Mouse (Mus musculus) common myeloid progenitor, adult 5-6 weeks (primary cell): ENCODE measurements around the gene Cmtm2a. TPM values are rescaled to one million over a fixed set of nuclear protein-coding genes. Genes with fewer than 3 reads are reported as not detected.
A peak's percentile ranks its signal among the peaks of the same experiment; 100 is the strongest.
"Not testable (repeated sequence)": the region's sequence is repeated elsewhere in the genome, so short reads cannot be mapped to it uniquely, and the experiment has no call there.

Experiments used
- ATAC-seq: replicated peaks from 2 replicates; pipeline ENCODE4 v1.8.0; 2016; ENCODE audit warnings: low read depth, mild to moderate bottlenecking, moderate TSS enrichment, inconsistent platforms; ENCODE audit not compliant: poor library complexity, severe bottlenecking
- total RNA-seq: library from RNA; stranded (forward); fragments of 200-1000, 187-1606 nt; gene quantifications from 2 replicates; pipeline ENCODE4 v1.2.3, GENCODE M21; 2017

Gene Cmtm2a
- total RNA-seq: not detected in 2 replicates

DNA sequence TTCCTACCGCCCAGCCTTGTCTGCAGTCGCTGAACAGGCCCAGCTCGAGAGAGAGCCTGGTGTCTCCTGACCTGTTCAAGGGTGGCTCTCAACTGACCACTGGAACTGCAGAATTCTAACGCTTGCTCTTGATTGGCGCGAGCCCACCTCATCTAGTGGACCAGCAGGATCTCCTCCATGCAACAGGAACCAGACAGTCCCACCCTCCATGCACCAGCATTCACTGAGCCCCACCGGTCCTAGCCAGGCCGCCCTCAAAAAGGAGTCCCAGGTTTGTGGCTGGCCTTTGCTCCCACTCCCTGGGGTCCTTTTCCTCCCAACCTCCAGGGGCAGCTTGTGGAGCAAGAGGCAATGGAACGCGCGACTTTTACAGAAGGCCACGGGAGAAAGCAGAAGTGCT is at the start of gene Cmtm2a:
Gene Cmtm2a, minus strand, starts transcription at position 101 of the 400 bp plus-strand sequence.
- not testable (repeated sequence) for ATAC-seq

DNA sequence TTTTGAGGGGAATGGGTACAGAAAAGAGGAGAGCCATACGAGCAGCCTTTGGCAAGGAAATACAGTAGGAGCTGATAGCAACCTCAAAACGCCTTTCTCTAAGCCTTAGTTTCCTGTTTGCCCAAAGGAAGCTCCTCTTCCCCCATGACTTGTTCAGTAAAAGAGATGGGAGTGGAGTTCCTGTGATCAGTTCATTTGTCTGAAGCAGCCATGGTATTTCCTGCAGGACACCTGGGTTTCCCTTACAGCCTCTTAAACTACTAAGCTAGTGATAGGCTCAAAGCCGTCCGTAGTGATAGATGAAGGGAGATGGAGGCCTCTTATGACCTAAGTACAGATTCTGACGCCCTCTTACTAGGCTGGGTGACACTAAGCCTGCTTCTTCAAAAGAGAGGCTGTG is 49.4 kb upstream of the Cmtm2a start:
- no peak for ATAC-seq

DNA sequence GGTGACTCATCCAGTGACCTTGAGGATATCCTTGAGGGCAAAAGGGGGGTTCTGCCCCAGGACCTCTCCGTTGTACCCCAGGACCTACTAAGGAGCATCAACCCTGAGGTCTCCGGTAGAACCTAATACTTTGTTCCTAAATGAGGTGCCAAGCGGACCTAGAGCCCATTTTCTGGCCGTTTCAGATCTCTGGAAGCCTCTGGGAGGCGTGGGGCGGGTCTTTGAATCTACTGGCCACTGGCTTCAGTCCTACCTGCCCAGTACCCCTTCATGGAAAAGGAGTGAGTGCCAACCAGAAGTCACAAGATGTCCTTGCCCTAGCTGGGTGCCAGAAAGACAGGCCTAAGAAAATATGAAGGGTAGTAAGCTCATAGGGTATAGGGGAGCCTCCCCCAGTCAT is 48.7 kb upstream of the Cmtm2a start:
- ATAC-seq: no peak

GRCm38 (mm10) chr8:104341106-104341561 is 48.2 kb upstream of the Cmtm2a start:
- ATAC-seq: peak; percentile 19

GRCm38 (mm10) chr8:104340233-104341105 is 47.5 kb upstream of the Cmtm2a start:
- ATAC-seq: peak; percentile 47

DNA sequence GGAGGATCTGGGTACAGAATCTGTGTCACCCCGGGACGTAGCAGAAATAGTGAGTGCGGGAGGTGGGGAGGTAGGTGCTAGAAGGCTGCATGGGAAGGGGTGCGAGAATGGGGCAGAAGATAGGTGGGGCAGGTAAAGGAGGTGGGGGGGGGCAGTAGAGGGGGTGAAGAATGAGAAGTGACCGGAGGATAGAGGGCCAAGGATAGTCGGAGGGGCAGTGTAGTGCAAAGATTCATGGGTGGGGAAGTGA is 46.9 kb upstream of the Cmtm2a start:
- no peak for ATAC-seq

GRCm38 (mm10) chr8:104339229-104339982 is 46.4 kb upstream of the Cmtm2a start, which contains the start of gene Cmtm3:
TSS of gene Cmtm3 (plus strand) at chr8:104339410.
- ATAC-seq: no peak

DNA sequence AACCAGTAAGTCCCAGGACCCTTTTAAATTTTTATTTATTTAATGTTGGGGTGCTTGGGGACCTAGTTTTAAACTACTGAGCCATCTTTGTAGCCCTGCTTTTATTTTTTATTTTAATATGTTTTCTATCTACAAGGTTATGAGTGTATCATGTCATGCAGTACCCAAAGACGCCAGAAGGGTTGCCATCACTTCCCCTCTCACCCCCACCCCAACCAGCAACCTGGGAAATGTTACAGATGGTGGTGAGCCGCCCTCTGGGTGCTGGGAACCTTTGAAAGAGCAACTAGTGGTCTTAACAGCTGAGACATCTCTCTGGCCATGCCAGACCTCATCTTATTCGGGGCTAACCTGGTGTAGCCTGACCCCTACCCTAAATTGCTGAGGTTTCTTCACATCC is 44.9 kb upstream of the Cmtm2a start:
- ATAC-seq: no peak

- no peak for ATAC-seq
Measured at GRCm38 (mm10) chr8:104336806-104337205, 43.8 kb upstream of the Cmtm2a start.

DNA sequence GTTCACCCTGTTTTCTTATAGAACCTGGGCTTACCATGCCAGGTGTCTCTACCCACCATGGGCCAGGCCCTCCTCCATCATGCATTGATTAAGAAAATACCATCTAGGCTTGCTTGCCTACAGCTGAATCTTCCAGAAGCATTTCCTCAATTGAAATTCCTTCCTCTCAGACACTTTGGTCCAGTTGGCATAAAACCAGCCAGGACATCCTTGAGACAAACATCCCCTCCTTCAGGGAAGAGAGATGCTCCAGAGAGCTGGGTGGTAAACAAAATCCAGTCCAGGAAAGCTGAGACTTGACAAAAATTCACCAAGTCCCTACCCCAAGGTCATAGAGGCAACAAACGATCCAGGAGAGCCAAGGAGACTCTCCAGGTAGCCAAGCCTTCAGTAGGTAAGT is 41.2 kb upstream of the Cmtm2a start:
- ATAC-seq: no peak

DNA sequence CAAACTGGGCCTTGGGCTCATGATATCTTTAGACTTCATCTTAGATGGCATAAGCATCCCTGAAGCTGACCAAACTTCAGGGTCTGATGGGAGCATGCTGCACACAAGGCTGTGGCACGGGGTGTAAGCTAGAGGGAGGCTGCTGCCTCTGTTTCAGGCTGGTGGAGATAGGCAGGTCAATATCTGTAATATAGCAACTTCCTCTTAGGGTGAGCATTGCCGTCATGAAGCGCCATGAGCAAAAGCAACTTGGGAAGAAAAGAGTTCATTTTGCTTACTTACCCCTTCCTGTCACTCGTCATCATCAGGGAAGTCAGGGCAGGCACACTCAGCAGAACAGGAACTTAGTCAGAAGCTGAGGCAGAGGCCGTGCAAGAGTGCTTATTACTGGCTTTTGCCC is 40.8 kb upstream of the Cmtm2a start:
- peak; percentile 80 for ATAC-seq

- ATAC-seq: peak; percentile 43; the same call in 1 of the 2 replicates
Measured at GRCm38 (mm10) chr8:104332665-104333631, 40.0 kb upstream of the Cmtm2a start.

GRCm38 (mm10) chr8:104321930-104322329 is 28.9 kb upstream of the Cmtm2a start, which contains the start of gene Cmtm2b:
TSS of gene Cmtm2b (plus strand) at chr8:104322230.
- not testable (repeated sequence) for ATAC-seq

GRCm38 (mm10) chr8:104321267-104321666 is 28.3 kb upstream of the Cmtm2a start, which contains the start of gene Gm11020:
TSS of gene Gm11020 (plus strand) at chr8:104321567.
- not testable (repeated sequence) for ATAC-seq

DNA sequence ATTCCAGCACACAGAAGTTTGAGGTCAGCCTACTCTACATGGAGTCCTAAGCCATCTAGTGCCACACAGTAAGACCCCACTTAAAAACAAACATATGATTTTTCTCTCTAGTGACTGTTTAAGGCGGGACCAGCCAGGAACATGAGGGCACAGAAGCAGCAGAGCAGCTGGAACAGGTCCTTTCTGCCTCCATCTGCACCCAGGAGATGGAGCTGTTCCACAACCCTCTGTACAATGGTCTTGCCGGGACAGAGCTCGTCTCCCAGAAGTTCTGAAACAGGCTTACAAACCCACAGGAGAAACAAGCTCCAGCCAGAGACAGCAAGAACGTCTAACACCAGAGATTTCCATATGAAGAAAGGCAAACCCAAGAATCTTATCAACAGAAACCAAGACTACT is 20.3 kb upstream of the Cmtm2a start:
- no peak for ATAC-seq

DNA sequence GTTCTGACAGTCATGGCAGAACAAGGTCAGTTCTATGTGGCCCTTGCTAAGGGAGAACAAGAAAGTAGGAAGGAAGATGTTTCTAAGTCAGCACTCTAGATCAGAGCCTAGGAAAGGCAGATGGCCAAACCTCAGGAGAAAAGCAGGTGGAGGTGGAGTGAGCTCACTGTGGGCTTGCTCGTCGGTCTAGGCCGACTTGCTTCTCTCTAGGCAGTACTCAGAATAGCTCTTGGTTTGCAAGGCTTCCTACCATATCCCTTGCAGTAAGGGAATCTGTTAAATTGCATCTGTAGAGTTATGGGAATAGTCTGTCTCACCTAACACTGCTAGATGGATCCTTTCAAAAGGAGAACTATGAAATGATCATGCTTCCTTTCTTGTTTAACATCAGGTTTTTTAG is 19.0 kb upstream of the Cmtm2a start:
- not testable (repeated sequence) for ATAC-seq

DNA sequence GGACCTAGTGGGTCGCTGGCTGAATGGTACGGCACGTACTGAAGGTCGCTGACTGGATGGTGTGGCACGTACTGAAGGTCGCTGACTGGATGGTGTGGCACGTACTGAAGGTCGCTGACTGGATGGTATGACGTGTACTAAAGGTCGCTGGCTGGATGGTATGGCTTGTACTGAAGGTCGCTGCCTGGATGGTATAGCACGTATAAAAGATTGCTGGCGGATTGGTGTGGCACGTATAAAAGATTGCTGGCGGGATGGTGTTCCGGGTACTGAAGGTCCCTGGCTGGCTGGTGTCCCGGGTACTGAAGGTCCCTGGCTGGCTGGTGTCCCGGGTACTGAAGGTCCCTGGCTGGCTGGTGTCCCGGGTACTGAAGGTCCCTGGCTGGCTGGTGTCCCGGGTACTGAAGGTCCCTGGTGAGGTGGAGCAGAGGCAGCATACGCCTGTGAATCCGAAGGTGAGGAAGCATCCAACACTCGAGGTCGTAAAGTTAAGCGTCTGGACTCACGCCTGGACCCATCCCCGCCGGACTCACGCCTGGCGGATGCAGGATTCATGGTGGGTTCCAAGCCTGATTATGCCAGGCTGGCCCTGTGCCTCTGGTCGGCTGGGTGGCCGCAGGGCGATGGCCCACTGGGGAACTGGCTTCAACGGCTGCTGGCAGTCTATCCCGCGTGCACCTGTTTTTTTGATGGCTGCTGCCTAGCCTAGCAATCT is 16.6 kb upstream of the Cmtm2a start, which contains the start of the genes Gm45711 and Cmtm1:
Gene Gm45711, minus strand, starts transcription at position 641 of the 715 bp plus-strand sequence.
Gene Cmtm1, minus strand, starts transcription at position 705 of the 715 bp plus-strand sequence.
- ATAC-seq: not testable (repeated sequence)

GRCm38 (mm10) chr8:104308341-104308740 is 15.4 kb upstream of the Cmtm2a start:
- not testable (repeated sequence) for ATAC-seq

- no peak for ATAC-seq
Measured at GRCm38 (mm10) chr8:104304962-104305361, 12.0 kb upstream of the Cmtm2a start.
